Mouse (Mus musculus) forebrain, postnatal 0 days (tissue): ENCODE measurements around the gene Elavl4. TPM values are rescaled to one million over a fixed set of nuclear protein-coding genes. Genes with fewer than 3 reads are reported as not detected.
A peak's percentile ranks its signal among the peaks of the same experiment; 100 is the strongest.

Experiments
- ATAC-seq: fragments of 200-750 bp; cut with Nextera tagmentation; 2 replicates; pipeline ENCODE4 v1.8.0; 2017; ENCODE audit warnings: mild to moderate bottlenecking, moderate library complexity
- DNase-seq: peaks from one replicate; pipeline ENCODE4 v3.0.0-alpha.2; 2015
- H3K27ac ChIP-seq: fragments of 300-500 bp; sonication (generic); 2 replicates; pipeline ENCODE4 v1.5.1; 2014; ENCODE audit warnings: low read depth, mild to moderate bottlenecking, antibody characterized with exemption, low read length, moderate library complexity, mixed read lengths
- H3K27me3 ChIP-seq: fragments of 300-500 bp; sonication (generic); 2 replicates; pipeline ENCODE4 v1.6.1; 2014; ENCODE audit warnings: mild to moderate bottlenecking, low read length, mixed read lengths; ENCODE audit not compliant: insufficient read depth
- H3K36me3 ChIP-seq: fragments of 300-500 bp; sonication (generic); 2 replicates; pipeline ENCODE4 v1.6.1; 2014; ENCODE audit warnings: mild to moderate bottlenecking, moderate library complexity; ENCODE audit not compliant: insufficient read depth
- H3K4me1 ChIP-seq: fragments of 300-500 bp; sonication (generic); 2 replicates; pipeline ENCODE4 v1.6.1; 2014; ENCODE audit warnings: antibody characterized with exemption; ENCODE audit not compliant: insufficient read depth
- H3K4me2 ChIP-seq: fragments of 300-500 bp; sonication (generic); 2 replicates; pipeline ENCODE4 v1.6.1; 2014; ENCODE audit warnings: low read depth, mild to moderate bottlenecking, moderate library complexity
- H3K4me3 ChIP-seq: fragments of 300-500 bp; sonication (generic); 2 replicates; pipeline ENCODE4 v1.5.1; 2014; ENCODE audit warnings: low read depth, low read length, mixed read lengths
- H3K9ac ChIP-seq: fragments of 300-500 bp; sonication (generic); 2 replicates; pipeline ENCODE4 v1.6.1; 2014; ENCODE audit warnings: mild to moderate bottlenecking
- H3K9me3 ChIP-seq: fragments of 300-500 bp; sonication (generic); 2 replicates; pipeline ENCODE4 v1.6.1; 2016; ENCODE audit warnings: low read length
- CTCF ChIP-seq: sonication (generic); IDR thresholded peaks from 2 replicates; pipeline ENCODE4 v1.5.1; 2016; ENCODE audit warnings: antibody characterized with exemption, control low read depth, low read depth
- WGBS: fragments of 180-500 bp; shearing (Covaris S2); extraction: QIAGEN DNeasy Blood & Tissue Kit; methylation state at CpG from one replicate; pipeline ENCODE4 v1.1.7; 2014; 5-methylcytosine and 5-hydroxymethylcytosine counted together
- polyA plus RNA-seq: library from polyadenylated mRNA; unstranded; fragments of >200 nt; fragmentation: Nextera tagmentation; extraction: Ambion mirVana; gene quantifications from 2 replicates; pipeline ENCODE4 v1.2.1, GENCODE M21; 2015
- total RNA-seq: library from RNA; depleted of rRNA; stranded (reverse); fragments of >200 nt; gene quantifications from 2 replicates; pipeline ENCODE4 v1.2.3, GENCODE M21; 2014

Gene Elavl4
- total and polyA plus RNA-seq, 2 experiments from 2014 or later = 108 to 200 TPM

- Histone ChIP-seq H3K4me3 (no peak overlapping the region), H3K4me2 (no peak overlapping the region), H3K4me1 (no peaks in the 10 kb centered on the region), H3K36me3 (peaks cover 3% of the 10 kb centered on the region; the same call in 1 of the 2 replicates), H3K27ac (no peak overlapping the region), H3K9me3 (no peaks in the 10 kb centered on the region), H3K9ac (no peak overlapping the region), H3K27me3 (no peaks in the 10 kb centered on the region)
- DNase-seq (no peak), ATAC-seq (no peak)
- 82% methylated on average over 9 of the region's 9 CpGs for whole genome bisulfite sequencing
- no peak for TF ChIP-seq CTCF
Observed at GRCm38 (mm10) chr4:110266804-110267575, 84.7 kb downstream of the Elavl4 start.

GRCm38 (mm10) chr4:110264345-110264943 is 87.3 kb downstream of the Elavl4 start:
- peak; percentile 21 for DNase-seq
- Histone ChIP-seq H3K4me2 (no peak overlapping the region), H3K27me3 (no peaks in the 10 kb centered on the region), H3K9me3 (no peaks in the 10 kb centered on the region), H3K4me3 (no peak overlapping the region), H3K36me3 (peaks cover 3% of the 10 kb centered on the region; the same call in 1 of the 2 replicates), H3K27ac (no peak overlapping the region), H3K9ac (no peak overlapping the region), H3K4me1 (no peaks in the 10 kb centered on the region)
- 33% methylated on average over 8 of the region's 8 CpGs for WGBS
- no peak for TF ChIP-seq CTCF
- peak; percentile 65; the same call in 1 of the 2 replicates for ATAC-seq

GRCm38 (mm10) chr4:110257360-110257759 is 94.3 kb downstream of the Elavl4 start:
- no peaks in the 10 kb centered on the region for H3K9me3 ChIP-seq
- no peak for DNase-seq
- no peak overlapping the region for H3K4me3 ChIP-seq
- 27% methylated on average over 3 of the region's 3 CpGs for WGBS
- TF ChIP-seq CTCF = no peak
- no peak overlapping the region for H3K4me2 ChIP-seq
- H3K27ac ChIP-seq = no peak overlapping the region
- no peak overlapping the region for H3K9ac ChIP-seq
- ATAC-seq = peak; percentile 45; the same call in 1 of the 2 replicates
- no peaks in the 10 kb centered on the region for H3K36me3 ChIP-seq
- no peaks in the 10 kb centered on the region for H3K4me1 ChIP-seq
- H3K27me3 ChIP-seq = no peaks in the 10 kb centered on the region

- no peaks in the 10 kb centered on the region for H3K36me3 ChIP-seq
- H3K27ac ChIP-seq = no peak overlapping the region
- no peak overlapping the region for H3K4me2 ChIP-seq
- H3K27me3 ChIP-seq = no peaks in the 10 kb centered on the region
- ATAC-seq (no peak), DNase-seq (no peak)
- H3K9me3 ChIP-seq = no peaks in the 10 kb centered on the region
- WGBS = 78% methylated on average over 4 of the region's 4 CpGs
- TF ChIP-seq CTCF = no peak
- H3K4me1 ChIP-seq = no peaks in the 10 kb centered on the region
- no peak overlapping the region for H3K4me3 ChIP-seq
- no peak overlapping the region for H3K9ac ChIP-seq
Observed at GRCm38 (mm10) chr4:110255617-110256016, 96.1 kb downstream of the Elavl4 start.

GRCm38 (mm10) chr4:110250055-110250454 is 101.7 kb downstream of the Elavl4 start:
- Histone ChIP-seq H3K4me3 (no peak overlapping the region), H3K9me3 (no peaks in the 10 kb centered on the region), H3K9ac (no peak overlapping the region), H3K27ac (no peak overlapping the region), H3K4me2 (no peak overlapping the region), H3K27me3 (no peaks in the 10 kb centered on the region), H3K36me3 (peaks cover 7% of the 10 kb centered on the region; the same call in 1 of the 2 replicates), H3K4me1 (no peaks in the 10 kb centered on the region)
- DNase-seq (no peak), ATAC-seq (peak; percentile 65)
- no peak for TF ChIP-seq CTCF
- 45% methylated on average over 3 of the region's 3 CpGs for WGBS

- ATAC-seq = no peak
- Histone ChIP-seq H3K9ac (no peak overlapping the region), H3K4me2 (no peak overlapping the region), H3K4me1 (no peaks in the 10 kb centered on the region), H3K27me3 (no peaks in the 10 kb centered on the region), H3K36me3 (peaks cover 14% of the 10 kb centered on the region), H3K27ac (no peak overlapping the region), H3K4me3 (no peak overlapping the region), H3K9me3 (no peaks in the 10 kb centered on the region)
- no peak for DNase-seq
- TF ChIP-seq CTCF = no peak
Observed at GRCm38 (mm10) chr4:110242879-110243278, 108.8 kb downstream of the Elavl4 start.

- no peak for ATAC-seq
- 59% methylated on average over 1 of the region's 1 CpGs for WGBS
- no peak for DNase-seq
Observed at GRCm38 (mm10) chr4:110234554-110234953, 117.2 kb downstream of the Elavl4 start.

More at GRCm38 (mm10) chr4:110234554-110234953, 117.2 kb downstream of the Elavl4 start:
- H3K27ac ChIP-seq = no peak overlapping the region
- no peaks in the 10 kb centered on the region for H3K4me1 ChIP-seq
- TF ChIP-seq CTCF = no peak
- no peak overlapping the region for H3K4me2 ChIP-seq
- H3K9me3 ChIP-seq = no peaks in the 10 kb centered on the region
- 0 out of 2 replicates have a peak, but pooled peaks cover 4% of the 10 kb centered on the region for H3K36me3 ChIP-seq
- H3K27me3 ChIP-seq = no peaks in the 10 kb centered on the region
- H3K4me3 ChIP-seq = no peak overlapping the region
- no peak overlapping the region for H3K9ac ChIP-seq
